Mouse (Mus musculus) cerebellum, adult 2 months (tissue): Measurements from ENCODE around the gene Ube2e2. TPM values are rescaled to one million over a fixed set of nuclear protein-coding genes. Genes with fewer than 3 reads are reported as not detected.
"Not testable (repeated sequence)": the region's sequence is repeated elsewhere in the genome, so short reads cannot be mapped to it uniquely, and the experiment has no call there.

Experiments used
- DNase-seq, 2 experiments: peaks; one replicate each; pipeline ENCODE4 v3.0.0; 2021
- H3K27ac ChIP-seq: fragments of 200-500 bp; 2 replicates; pipeline ENCODE4 v1.5.1; 2012; ENCODE audit warnings: low read length, control low read depth, inconsistent platforms; ENCODE audit not compliant: insufficient read depth
- H3K27me3 ChIP-seq: fragments of 200-500 bp; 2 replicates; pipeline ENCODE4 v1.6.1; 2012; ENCODE audit warnings: inconsistent platforms, mild to moderate bottlenecking, low read length, moderate library complexity; ENCODE audit not compliant: control insufficient read depth, insufficient read depth
- H3K4me1 ChIP-seq: fragments of 200-500 bp; 2 replicates; pipeline ENCODE4 v1.6.1; 2011; ENCODE audit warnings: low read length; ENCODE audit not compliant: control insufficient read depth, insufficient read depth
- H3K4me3 ChIP-seq: fragments of 200-500 bp; replicated peaks from 2 replicates; pipeline ENCODE3; 2011; ENCODE audit warnings: mild to moderate bottlenecking, low read depth, low read length, control low read depth; ENCODE audit not compliant: insufficient read depth
- CTCF ChIP-seq: fragments of 200-500 bp; IDR thresholded peaks from 2 replicates; pipeline ENCODE4 v1.5.1; 2011; ENCODE audit warnings: low read depth, mild to moderate bottlenecking, control low read depth, low read length, moderate library complexity, borderline replicate concordance; ENCODE audit not compliant: insufficient read depth
- POLR2A ChIP-seq: fragments of 200-500 bp; IDR thresholded peaks from 2 replicates; pipeline ENCODE4 v1.6.1; 2011; ENCODE audit warnings: low read length, control low read depth, borderline replicate concordance; ENCODE audit not compliant: insufficient read depth
- WGBS: fragments of 180-500 bp; shearing (Covaris S2); methylation state at CpG from one replicate; pipeline ENCODE4 v1.1.7; 2018; 5-methylcytosine and 5-hydroxymethylcytosine counted together
- polyA plus RNA-seq: library from polyadenylated mRNA; depleted of rRNA; stranded (reverse); fragments of >200 nt; gene quantifications from 2 replicates; pipeline ENCODE4 v1.2.3, GENCODE M21; 2012

Gene Ube2e2
- polyA plus RNA-seq, 1 experiment, result 141 TPM

- DNase-seq, result no peak
- Histone ChIP-seq H3K27ac (no peak overlapping the region), H3K4me3 (no peak overlapping the region), H3K27me3 (no peaks in the 10 kb centered on the region), H3K4me1 (no peaks in the 10 kb centered on the region)
- over 99% methylated on average over 2 of the region's 2 CpGs for WGBS
- TF ChIP-seq CTCF, result no peak
- no peak for TF ChIP-seq POLR2A
These were observed 173.2 kb downstream of the Ube2e2 start for GRCm38 (mm10) chr14:18720601-18721591.

DNA sequence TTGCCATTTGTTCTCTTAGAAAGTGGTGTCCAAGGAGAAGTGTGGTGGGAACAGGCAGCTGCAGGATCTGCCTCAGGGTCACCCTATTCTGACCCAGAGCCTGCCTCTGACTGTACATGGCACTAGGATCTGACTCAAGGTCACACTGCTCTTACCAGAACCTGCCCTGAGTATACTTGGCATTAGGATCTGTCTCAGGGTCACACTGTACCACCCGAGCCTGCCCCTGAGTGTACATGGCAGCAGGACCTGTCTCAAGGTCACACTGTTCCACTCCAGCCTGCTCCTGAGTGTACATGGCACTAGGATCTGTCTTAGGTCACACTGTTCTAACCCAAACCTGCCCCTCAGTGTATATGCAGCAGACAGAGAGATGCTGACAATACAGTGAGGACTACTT, 177.1 kb downstream of the Ube2e2 start:
- Histone ChIP-seq H3K27me3 (no peaks in the 10 kb centered on the region), H3K27ac (no peak overlapping the region), H3K4me3 (no peak overlapping the region), H3K4me1 (no peaks in the 10 kb centered on the region)
- no peak for TF ChIP-seq POLR2A
- TF ChIP-seq CTCF, result no peak
- DNase-seq, result no peak
- 93% methylated on average over 1 of the region's 1 CpGs for WGBS

- WGBS, result 80% methylated on average over 1 of the region's 1 CpGs
- no peaks in the 10 kb centered on the region for H3K4me1 ChIP-seq
- H3K4me3 ChIP-seq, result no peak overlapping the region
- DNase-seq, result no peak
- no peak overlapping the region for H3K27ac ChIP-seq
- no peak for TF ChIP-seq CTCF
- no peak for TF ChIP-seq POLR2A
- H3K27me3 ChIP-seq, result no peaks in the 10 kb centered on the region
These were observed 178.5 kb downstream of the Ube2e2 start for GRCm38 (mm10) chr14:18715529-18715928.

- no peak overlapping the region for H3K4me3 ChIP-seq
- no peak overlapping the region for H3K27ac ChIP-seq
- no peaks in the 10 kb centered on the region for H3K4me1 ChIP-seq
- no peak for TF ChIP-seq POLR2A
- TF ChIP-seq CTCF, result no peak
- no peak for DNase-seq
- WGBS, result 75% methylated on average over 4 of the region's 4 CpGs
- no peaks in the 10 kb centered on the region for H3K27me3 ChIP-seq
These were observed 196.3 kb downstream of the Ube2e2 start for GRCm38 (mm10) chr14:18697662-18698225.

- H3K4me1 ChIP-seq, H3K27me3 ChIP-seq, H3K27ac ChIP-seq, DNase-seq, H3K4me3 ChIP-seq: not testable (repeated sequence)
These were observed 197.6 kb downstream of the Ube2e2 start for GRCm38 (mm10) chr14:18696418-18696817.

GRCm38 (mm10) chr14:18678121-18678836, 215.8 kb downstream of the Ube2e2 start:
- H3K27ac ChIP-seq, result 0 out of 2 replicates have a peak overlapping the region, but pooled peaks have one; percentile 39
- WGBS, result 33% methylated on average over 3 of the region's 3 CpGs
- peak; percentile 70 to 80 for DNase-seq
- TF ChIP-seq POLR2A (no peak), CTCF (no peak)
- H3K4me3 ChIP-seq, result no peak overlapping the region
- no peaks in the 10 kb centered on the region for H3K27me3 ChIP-seq
- H3K4me1 ChIP-seq, result peaks cover 4% of the 10 kb centered on the region

GRCm38 (mm10) chr14:18670712-18671111, 223.4 kb downstream of the Ube2e2 start:
- Histone ChIP-seq H3K27ac (no peak overlapping the region), H3K4me1 (peaks cover 6% of the 10 kb centered on the region; the same call in 1 of the 2 replicates), H3K27me3 (no peaks in the 10 kb centered on the region), H3K4me3 (no peak overlapping the region)
- 98% methylated on average over 8 of the region's 8 CpGs for WGBS
- DNase-seq, result no peak
- no peak for TF ChIP-seq CTCF
- TF ChIP-seq POLR2A, result no peak
